Mouse (Mus musculus) spleen, postnatal 14 days (tissue): Measurements from ENCODE around the gene Flt3.

Source experiments
- DNase-seq, 2 experiments: peaks; one replicate each; pipeline ENCODE4 v3.0.0; 2021 to 2022; ENCODE audit warnings: low spot score in 2 of 2

Flt3 gene

GRCm38 (mm10) chr5:147399843-147400504 is at the start of gene Flt3:
Gene Flt3 (minus strand): TSS chr5:147400489.
- peak in 1 of 2 experiments; percentile 17 for DNase-seq

DNA sequence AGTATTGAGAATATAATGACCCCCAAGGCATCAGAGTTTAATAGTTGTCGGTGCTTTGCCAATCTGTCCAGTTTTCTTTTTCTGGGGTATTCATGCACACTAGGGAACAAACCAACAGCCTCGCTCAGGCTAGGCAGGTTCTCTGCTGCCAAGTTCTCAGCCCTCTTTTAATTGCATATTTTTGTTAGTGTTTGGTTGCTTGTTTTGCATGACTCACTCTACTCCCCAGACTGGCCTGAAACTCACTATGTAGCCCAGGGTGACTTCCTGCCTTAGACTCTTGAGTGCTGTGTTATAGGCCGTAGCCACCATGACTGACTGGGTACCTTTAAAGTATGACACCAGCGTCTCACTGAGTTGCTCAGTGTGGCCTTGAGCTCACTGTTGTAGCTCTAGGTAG is 48.6 kb upstream of the Flt3 start:
- no peak for DNase-seq

- no peak for DNase-seq
Observed at GRCm38 (mm10) chr5:147448526-147448925, 48.2 kb upstream of the Flt3 start.

DNA sequence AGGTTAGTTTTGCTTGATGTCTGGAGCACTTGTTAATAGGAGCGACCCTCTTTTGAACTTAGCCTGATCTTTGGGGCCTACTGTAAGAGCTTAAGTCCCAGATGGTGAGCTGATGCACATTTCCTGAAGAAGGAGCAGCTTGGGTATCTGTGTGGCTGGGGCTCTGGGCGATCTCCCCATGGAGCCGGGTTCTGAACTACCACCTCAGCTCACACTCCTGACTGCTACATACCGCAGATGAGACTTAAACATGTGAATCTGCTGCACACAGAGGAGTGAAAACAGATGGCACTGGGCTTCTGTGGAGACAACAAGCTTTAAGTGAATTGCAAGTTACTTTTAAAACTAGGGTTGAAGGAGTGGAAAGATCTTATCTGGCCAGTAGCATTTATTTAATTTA is 45.0 kb upstream of the Flt3 start:
- DNase-seq, result no peak

DNA sequence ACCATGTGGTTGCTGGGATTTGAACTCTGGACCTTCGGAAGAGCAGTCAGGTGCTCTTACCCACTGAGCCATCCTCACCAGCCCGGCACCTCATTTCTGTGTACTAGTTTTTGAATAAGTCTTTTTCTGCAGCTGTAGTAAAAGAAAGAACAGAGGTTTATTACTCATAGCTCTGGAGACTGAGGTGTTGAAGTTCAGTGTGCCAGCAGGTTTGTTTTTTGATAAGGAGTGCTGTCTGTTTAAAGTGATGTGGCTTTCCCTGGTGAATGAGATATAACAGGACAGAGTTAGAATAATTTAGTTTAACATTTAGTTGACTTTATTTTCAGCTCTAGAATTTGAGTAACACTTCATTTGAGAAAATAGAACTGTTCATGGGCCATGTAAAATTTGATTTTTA is 44.5 kb upstream of the Flt3 start:
- DNase-seq, result no peak

DNA sequence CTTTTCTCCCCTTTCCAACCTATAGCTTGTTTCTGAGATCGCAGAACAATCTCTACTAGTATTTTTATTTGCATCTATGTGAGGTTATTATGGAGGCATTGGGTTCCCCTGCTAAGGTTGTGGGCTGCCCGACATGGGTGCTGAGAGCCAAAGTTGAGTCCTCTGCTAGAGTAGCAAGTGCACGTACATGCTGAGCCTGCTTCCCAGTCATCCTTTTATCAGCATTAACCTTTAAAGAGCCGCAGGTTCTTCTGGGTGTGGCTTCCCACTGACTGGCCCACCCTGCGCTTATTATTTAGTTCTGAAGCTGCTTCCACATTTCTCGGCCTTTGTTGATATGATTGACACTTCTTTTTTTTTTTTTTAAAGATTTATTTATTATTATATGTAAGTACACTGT is 44.0 kb upstream of the Flt3 start:
- DNase-seq, result no peak

GRCm38 (mm10) chr5:147442741-147443140 is 42.5 kb upstream of the Flt3 start:
- DNase-seq, result no peak

- DNase-seq, result no peak
Observed at GRCm38 (mm10) chr5:147441979-147442378, 41.7 kb upstream of the Flt3 start.

GRCm38 (mm10) chr5:147440996-147441507 is 40.8 kb upstream of the Flt3 start:
- no peak for DNase-seq

DNA sequence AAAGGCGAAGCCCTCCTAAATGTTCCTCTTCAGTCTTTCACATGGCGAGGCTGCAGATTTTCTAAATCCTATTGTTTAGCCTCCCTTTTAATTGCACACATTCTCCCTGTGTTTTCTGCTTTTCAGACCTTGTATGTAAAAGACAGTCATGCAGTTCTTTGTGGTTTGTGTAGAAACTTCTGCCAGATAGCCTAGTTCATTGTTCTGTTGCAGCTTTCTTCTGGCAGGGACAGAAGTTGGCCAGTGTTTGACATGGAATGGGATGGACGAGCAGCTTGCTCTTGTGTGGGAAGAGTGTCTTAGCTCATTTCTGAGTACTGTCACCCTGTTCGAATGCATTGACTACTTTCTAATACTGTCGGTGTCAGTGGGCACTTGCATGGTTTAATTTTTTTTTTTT is 36.2 kb upstream of the Flt3 start:
- DNase-seq, result no peak

DNA sequence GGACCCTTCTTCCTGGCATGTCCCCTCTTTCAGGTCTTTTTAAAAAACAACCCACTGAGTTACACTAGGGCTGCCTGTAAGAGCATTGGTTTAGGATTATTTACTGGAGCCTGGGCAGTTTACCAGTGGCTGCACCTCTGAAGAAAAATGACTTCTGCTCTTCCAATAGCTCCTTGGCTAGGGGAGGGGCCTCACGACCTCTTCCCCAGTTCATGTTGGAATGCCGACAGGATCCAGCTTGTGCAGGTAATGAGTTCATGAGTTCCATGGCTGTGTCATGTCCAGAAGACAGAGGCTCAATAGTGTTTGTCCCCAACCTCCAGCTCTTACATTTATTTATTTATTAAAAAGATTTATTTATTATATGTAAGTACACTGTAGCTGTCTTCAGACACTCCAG is 35.5 kb upstream of the Flt3 start:
- DNase-seq, result no peak

DNA sequence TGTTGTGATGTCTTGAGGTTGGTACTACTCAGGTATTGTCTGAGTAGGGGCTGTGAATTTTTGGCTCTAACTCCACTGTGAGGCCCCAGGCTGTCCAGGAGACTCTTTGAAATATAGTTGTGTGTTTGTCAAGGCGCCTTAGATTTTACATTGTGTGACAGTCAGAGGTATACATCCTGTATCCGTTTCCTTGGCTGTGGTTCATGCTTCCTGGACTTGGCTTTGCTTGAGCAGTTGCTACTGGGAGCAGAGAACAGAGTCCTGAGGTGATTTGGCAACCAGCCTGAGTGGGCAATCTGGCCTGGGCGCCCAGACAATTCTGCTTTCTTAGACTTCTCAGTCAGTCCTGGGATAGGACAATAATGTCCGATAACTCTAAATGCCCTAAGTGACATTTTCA is 34.9 kb upstream of the Flt3 start:
- no peak for DNase-seq

- DNase-seq, result no peak
Observed at GRCm38 (mm10) chr5:147432927-147433326, 32.6 kb upstream of the Flt3 start.

GRCm38 (mm10) chr5:147430936-147431839 is 30.9 kb upstream of the Flt3 start:
- peak; percentile 44 to 69 for DNase-seq

DNA sequence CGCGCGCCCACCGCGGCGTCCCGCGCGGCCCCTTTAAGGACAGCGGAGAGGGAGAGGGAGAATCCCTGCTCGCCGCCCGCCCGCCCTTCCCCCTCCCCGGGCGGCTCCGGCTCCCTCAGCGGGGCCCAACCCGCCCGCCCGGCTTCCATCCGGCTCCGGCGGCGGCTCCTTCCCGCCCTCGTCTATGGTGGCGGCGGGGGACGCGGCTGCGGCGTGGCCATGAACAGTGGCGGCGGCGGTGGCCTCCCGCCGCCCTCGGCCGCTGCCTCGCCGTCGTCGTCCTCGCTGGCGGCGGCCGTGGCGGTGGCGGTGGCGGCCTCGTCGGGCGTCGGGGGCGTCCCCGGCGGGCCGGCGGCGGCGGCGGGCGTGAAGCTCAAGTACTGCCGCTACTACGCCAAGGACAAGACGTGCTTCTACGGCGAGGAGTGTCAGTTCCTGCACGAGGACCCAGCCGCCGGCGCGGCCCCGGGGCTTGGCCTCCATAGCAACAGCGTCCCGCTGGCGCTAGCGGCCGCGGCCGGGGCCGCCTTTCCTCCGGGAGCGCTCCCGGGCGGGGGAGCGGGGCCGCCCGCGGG is 30.2 kb upstream of the Flt3 start:
- peak in 1 of 2 experiments; percentile 45 for DNase-seq

DNA sequence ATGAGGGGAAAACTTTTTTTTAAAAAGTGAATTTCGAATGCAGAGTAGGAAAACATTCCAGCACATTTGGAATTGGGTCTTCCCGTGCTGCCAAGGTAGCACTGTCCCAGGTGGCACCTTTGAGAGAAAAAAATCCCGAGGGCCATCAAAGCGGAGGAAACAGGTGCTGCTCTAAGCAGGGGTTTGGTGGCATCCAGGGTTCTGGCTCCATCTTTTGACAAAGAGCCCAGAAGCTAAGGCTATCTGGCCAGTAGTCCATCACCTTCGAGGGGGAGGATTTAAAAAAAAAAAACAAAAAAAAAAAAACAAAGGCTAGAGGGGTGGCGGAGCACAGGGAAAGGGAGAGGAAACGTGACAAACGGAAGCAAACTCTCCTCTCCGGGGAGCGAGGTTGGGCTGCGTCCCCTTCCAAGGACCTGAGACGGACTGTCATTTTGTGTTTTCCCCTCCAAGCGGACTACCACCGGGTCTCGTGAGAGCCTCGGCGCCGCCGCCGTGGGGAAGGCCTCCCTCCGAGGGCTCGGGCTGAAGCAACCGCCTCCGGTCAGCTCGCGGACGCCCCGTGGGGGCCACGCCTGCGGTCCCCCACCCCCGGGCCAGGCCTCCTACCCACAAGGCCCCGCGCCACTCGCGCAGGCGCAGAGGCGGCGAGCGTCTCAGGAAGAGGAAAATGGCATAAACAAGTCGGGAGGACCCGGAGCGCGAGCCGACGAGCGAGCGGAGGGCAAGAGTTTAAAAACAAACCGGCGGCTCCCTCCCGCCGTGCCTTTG is 29.4 kb upstream of the Flt3 start, which contains the start of gene Pan3:
Gene Pan3 (plus strand): TSS at position 627 of the 771 bp plus-strand sequence.
- DNase-seq, result peak; percentile 89 to 91

DNA sequence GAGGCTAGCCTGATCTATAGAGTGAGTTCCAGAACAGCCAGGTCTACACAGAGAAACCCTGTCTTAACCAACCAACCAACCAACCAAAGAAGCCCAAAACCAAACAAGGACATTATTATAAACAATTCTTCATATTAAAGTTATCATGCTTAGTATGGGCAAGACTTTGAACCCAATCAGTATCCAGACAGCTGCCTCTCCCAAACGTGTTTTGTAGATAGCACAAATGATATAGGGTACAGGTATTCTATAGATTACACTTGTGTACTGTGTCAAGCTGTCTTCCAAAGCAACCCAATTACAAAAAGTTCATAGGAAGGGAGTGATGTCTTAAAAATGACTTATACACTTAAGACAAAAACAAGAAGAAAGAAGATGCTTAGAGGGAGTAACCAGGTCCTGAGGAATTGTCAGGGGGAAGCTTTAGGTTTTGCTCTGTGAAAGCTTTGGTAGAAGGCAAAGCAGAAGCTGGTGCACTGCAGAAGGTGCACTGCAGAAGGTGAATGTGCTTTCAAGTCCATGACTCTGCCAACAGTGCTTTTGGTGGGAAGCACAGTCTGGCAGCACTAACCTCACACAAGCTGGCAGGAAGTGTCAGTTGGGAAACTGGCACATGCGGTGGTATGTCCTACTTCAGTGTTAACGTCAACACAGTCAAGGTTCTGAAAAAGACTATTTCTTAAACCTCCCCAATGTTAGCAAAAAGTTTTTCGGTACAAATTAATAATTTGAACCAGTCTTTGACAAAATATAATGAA is 25.9 kb upstream of the Flt3 start:
- DNase-seq, result no peak

DNA sequence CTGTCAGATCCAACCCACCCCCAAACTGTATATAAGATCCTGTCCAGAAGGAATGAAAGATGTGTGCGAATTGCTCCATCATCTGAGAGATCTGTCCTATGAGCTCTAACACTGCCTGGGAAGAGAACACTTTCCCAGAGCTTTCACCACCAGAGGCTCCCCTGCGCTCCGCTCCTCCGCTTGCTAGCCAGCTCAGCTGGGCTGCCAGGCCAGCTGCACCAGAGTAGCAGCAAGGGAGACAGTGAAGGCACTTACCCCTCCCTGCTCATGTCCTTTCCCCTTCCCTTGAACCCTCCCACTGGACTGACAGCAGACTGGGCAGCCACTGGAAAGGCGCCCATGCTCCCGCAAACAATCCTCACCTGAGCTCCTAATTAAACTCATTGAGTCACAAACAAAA is 23.3 kb upstream of the Flt3 start:
- no peak for DNase-seq

- DNase-seq, result peak in 1 of 2 experiments; percentile 52
Observed at GRCm38 (mm10) chr5:147418394-147419121, 18.3 kb upstream of the Flt3 start.

DNA sequence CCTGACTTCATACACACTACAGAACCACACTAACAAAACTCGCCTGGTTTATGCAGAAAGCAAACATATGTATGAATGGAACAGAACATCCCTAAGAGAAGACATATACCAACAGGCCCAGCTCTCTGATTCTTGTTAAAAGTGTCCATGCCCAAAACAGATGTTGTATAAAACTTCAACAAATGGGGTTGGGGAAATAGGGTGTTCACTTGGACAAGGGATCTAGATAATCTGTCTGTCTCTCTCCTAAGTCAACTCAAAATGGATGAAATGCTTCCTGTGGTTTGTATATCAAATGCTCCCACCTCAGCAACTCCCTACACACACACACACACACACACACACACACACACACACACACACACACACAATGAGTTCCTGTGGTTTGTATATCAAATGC is 17.7 kb upstream of the Flt3 start:
- DNase-seq, result no peak
